Mouse (Mus musculus) megakaryocyte, embryonic 14.5 days (primary cell): ENCODE results near the gene Poglut1.

Source experiments
- FLI1 ChIP-seq: IDR thresholded peaks from 2 replicates; pipeline ENCODE4 v1.6.1; 2012; ENCODE audit warnings: low read length, inconsistent platforms, mixed read lengths
- GATA1 ChIP-seq: IDR thresholded peaks from 3 replicates; pipeline ENCODE4 v1.6.1; 2012; ENCODE audit warnings: mixed read lengths, low read length, inconsistent platforms, borderline replicate concordance

DNA sequence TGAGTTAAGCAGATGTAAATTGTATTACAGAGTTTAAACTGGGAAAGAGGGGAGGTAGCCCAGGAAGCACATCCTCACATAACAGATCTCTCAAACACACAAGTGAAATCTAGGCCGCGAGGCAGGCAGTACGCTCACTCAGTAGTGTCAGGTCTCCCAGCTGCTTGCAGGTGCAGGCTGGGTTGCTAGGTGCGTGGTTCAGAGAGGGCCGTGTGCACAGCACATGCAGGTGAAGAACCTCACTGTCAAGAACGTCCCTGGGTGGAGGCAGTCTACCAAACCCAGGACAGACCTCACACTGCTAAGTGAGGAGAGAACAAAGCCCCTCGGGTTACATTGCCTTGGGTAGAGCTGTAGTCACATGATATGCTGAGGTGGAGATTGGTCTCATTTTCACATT lies 34.7 kb upstream of the Poglut1 start:
- TF ChIP-seq FLI1 (no peak), GATA1 (no peak)
